Mouse (Mus musculus) retina, postnatal 1 day (tissue): ENCODE data around the gene Madcam1.
A peak's percentile ranks its signal among the peaks of the same experiment; 100 is the strongest.
"Not testable (repeated sequence)": the region's sequence is repeated elsewhere in the genome, so short reads cannot be mapped to it uniquely, and the experiment has no call there.

Source experiments
- DNase-seq: peaks from one replicate; pipeline ENCODE4 v3.0.0-alpha.2; 2012

Madcam1 gene

DNA sequence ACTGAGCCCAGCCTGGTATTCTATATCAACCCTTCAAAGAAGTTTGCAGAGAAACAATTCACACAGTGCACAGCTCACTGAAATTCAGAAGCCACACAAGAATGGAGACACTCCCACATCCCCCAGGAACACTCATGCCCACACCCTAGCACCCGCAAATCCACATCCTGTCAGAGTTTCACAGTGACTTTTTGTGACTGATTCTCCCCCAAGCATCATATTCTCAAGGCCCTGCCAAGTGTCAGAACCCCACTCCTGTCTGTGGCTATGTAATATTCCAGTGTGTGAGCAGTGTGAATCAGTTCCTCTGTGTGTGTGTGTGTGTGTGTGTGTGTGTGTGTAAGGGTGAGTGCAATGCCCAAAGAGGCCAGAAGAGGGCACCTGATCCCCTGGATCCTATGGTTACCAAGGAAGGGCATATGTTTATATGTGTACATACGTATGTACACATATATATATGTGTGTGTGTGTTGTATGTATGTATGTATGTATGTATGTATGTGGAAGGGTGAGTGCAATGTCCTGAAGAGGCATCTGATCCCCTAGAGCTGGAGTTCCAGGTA lies 27.7 kb downstream of the Madcam1 start:
- no peak for DNase-seq

- DNase-seq, result peak; percentile 35
Measured at GRCm38 (mm10) chr10:79693580-79694378, 29.4 kb downstream of the Madcam1 start.

GRCm38 (mm10) chr10:79694379-79694655 lies 30.0 kb downstream of the Madcam1 start:
- no peak for DNase-seq

GRCm38 (mm10) chr10:79695231-79696128 lies 31.1 kb downstream of the Madcam1 start:
- peak; percentile 83 for DNase-seq

DNA sequence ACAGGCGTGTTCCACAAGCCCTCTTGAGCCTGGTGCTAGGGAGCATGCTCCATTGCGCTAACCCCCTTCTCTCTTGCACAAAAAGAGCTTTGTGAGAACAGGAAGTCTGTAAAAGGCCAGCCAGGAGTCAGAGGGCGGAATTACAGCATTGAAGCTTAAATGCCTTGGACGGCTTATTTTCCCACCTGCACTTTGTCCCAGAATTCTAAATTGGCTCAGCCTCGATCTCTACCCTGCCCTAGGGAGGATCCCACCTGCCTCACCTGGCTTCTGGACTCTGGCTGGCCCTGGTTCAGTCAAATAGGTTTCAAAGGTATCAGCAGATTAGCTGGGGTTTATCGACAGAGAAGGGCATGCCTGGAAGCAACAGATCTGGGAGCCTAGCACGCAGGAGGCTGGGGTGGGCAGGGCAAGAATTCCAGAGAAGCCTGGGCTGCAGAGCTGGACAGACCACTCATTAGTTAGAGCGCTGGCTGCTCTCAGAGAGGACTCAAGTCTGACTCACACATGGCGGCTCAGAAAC lies 31.8 kb downstream of the Madcam1 start:
- no peak for DNase-seq

DNA sequence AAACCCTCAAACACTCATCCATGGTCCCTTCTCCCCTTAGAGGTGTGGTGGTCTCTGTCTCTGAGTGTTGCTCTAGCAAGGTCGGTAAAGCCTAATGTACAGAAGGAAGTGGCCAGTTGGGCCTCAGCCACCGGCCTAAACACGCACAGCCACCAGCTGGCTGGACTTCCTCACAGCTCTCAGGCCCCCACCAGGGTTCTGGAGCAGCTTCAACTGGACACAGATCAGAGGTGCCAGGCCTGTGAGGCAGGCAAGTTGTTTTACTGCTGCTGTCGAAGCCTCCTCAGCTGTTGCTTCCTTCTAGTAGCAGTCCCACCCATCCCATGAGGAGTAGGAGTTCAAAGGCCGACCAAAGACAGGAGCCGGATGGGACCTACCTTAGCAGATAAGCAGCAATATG lies 33.6 kb downstream of the Madcam1 start:
- DNase-seq, result no peak

DNA sequence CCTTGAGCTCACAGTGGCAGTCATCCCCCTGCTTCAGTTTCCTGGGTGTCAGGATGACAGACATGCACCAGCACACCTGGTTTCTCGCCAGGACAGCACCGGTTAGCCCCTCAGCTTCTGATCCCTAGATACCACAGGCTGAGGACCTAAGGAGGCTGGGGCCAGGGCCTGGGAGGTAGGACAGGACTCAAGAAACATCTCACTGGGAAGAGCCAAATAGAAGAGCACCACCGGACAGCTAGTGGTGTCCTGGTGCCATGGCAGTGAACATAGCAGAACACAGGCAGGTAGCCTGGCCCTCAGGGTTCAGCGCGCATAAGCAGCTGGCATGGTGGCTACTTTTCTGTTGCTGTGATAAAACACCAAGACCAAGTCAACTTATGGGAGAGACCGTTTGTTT lies 34.1 kb downstream of the Madcam1 start:
- no peak for DNase-seq

GRCm38 (mm10) chr10:79700676-79701075 lies 36.3 kb downstream of the Madcam1 start:
- no peak for DNase-seq

- peak; percentile 43 for DNase-seq
Measured at GRCm38 (mm10) chr10:79701443-79702129, 37.2 kb downstream of the Madcam1 start.

GRCm38 (mm10) chr10:79702970-79703369 lies 38.6 kb downstream of the Madcam1 start:
- not testable (repeated sequence) for DNase-seq

- no peak for DNase-seq
Measured at GRCm38 (mm10) chr10:79703541-79703940, 39.2 kb downstream of the Madcam1 start.

GRCm38 (mm10) chr10:79704065-79704969 lies 40.0 kb downstream of the Madcam1 start, which contains the start of gene Bsg:
Gene Bsg, plus strand, starts transcription at chr10:79704491.
- peak; percentile 100 for DNase-seq

DNA sequence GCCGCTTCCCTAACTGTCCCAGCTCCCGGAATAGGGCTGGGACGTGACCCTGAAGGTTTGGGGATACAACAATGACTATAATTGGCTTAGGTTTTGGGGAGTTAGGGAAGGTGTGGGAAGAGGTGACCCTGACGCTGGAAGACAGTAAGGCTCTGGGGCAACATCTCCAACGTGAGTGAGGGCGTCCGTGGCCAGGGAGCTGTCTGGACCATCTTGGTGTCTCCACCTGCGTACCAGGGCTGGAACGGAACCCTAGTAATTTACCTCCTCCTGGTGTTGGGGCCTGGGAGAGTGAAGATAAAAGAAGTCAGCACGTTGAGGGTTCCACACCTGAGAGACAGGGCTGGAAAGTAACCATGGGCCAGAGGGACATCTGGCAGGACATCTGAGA lies 40.6 kb downstream of the Madcam1 start:
- DNase-seq, result no peak

DNA sequence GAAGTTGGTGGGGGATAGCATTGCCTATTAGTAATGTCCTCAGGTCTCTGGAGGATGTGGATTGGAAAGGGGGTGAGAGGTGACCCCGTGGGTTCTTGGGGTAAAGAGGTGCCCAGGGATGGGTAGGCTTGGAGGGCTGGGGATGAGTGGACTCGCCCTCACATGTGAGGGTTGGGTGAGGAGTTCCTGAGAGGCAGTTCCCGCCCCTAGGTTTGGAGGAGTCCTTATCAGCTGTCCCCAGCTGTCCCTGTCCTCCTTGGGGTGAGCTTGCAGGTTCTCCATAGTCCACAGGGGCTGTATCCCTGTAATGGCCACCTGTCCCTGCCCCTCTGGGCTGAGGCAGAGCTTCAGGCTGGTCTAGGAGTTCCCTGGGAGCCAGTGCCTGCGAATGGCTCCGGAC lies 41.6 kb downstream of the Madcam1 start:
- no peak for DNase-seq

DNA sequence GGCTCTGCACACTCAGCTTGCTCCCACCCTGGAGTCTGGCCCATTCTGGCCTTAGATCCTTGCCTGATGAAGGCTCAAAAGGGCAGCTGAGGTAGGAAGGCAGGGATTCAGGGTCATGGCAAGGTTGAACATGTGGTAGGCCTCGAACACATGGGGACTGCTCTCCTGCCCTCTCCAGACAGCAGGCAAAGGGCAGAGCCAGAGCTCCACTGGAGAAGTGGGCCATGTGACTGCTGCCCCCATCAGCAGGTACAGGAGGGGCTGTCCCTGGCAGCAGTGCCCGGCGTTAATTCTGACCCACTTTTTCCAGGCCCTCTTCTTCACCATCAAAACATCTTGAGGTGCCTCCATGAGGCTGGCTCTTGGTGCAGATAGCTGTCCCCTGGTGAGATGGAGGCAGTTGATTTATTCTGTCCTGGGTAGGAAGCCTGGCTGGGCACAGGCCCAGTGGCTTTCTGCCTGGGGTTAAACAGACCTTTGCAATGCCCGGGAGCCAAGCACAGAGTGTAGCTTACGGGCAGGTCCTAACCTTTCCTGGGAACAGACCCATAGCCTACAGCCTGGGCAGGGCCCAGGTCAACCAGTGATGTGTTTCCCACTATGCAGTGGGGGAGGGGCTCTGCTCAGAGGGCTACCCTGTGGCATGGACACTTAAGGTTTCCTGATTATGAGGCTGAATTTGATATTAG lies 42.2 kb downstream of the Madcam1 start:
- no peak for DNase-seq

GRCm38 (mm10) chr10:79707162-79707561 lies 42.8 kb downstream of the Madcam1 start:
- DNase-seq, result no peak

GRCm38 (mm10) chr10:79707759-79708158 lies 43.4 kb downstream of the Madcam1 start:
- DNase-seq, result no peak

GRCm38 (mm10) chr10:79708668-79709067 lies 44.3 kb downstream of the Madcam1 start:
- DNase-seq, result no peak

- DNase-seq, result no peak
Measured at GRCm38 (mm10) chr10:79709307-79709706, 44.9 kb downstream of the Madcam1 start.

DNA sequence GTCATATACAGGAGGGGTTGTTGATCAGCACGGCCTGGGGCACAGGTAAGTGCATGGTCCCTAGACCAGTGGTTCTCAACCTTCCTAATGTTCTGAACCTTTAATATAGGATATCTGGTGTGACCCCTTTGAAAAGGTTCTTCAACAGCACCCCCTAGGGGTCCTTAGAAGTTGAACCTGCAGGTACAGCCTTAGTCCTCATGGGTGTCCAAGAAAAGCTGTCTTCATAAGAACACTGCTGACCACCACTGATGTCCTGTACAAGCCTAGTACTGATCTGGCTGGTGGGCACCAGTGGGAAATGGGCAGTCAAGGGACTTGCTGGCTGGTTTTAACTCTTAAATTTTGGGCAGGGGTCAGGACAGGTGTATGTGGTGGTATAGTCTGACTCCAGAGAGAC lies 47.7 kb downstream of the Madcam1 start:
- peak; percentile 48 for DNase-seq

DNA sequence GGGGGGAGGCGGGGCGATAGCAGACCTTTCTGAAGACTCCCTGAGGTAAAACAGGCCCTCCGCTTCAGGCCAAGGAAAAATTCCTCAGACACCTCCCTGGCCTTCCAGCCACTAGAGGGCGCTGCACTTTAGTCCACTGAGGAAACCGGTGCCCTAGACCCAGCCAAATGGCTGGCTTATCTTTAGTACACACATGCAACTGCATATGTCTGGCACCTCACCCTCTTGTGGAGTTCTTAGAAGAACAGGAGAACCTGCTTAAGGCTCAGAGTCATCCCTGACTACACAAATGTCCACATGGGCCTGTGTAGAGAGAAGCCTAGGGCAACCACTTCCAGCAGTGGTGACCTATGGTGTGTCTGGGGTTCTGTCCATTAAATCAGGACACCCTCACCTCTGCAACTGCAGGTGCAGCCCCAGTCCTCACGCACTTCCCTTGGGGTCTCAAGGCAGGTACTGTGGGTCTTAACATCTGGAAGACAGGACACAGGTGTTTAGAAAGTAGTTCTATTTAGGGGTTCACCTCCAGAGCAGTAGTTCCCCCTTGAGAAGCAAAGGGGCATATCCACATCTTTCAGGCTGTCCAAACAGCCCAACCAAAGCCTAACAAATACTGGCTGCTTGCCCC lies 48.3 kb downstream of the Madcam1 start:
- DNase-seq, result peak; percentile 85
